8 mouse cellular contexts compared by ENCODE assay signal in the genomic region with DNA sequence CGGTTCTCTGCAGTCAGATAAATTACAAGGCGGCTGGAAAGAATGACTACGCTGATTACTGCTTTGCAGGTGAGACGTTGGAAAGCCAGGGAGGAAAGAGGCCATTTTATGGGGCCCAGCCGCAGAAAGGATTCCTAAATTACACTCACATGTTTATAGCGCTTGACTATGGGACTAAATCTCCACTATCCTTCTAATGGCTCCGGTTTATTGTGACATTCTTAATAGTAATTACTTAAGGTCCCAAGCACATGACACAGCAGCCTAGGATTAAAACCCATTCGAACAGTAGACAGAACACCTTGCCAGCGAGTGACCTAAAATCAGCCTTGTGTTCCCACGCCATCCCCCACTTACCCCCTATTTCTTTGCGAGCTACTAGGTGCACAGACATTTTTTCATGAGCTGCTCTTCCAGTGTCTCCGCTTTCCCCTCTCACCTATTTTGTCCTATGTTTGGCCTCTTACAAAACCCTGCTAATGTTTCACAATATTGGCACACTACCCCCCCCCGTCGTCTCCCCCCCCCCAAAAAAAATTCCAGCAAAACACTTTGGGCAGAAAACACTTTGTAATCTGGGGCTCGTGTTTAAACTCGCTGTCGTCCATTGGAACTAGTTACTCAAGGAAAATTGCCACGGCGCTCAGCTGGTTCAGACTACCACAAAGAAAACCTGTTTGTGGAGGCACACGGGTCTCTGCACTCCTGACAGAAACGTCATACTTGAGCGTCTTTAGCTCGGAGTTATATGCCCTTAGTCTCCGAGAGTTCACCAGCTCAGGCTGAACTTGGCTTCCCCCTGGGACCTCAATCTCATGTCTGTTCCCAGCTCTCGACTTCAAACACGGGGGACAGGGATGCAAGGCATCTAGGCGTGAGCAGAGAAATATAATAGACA.
DNase-seq lines count a peak whose midpoint lies in the region; ATAC-seq lines count a peak whose summit lies in the region.

No protein-coding gene starts in this region.

- no peak overlapping the region for H3K9ac ChIP-seq in limb, embryonic 12.5 days (replicated peaks)
- no peak overlapping the region for H3K9ac ChIP-seq in neural tube, embryonic 14.5 days (replicated peaks; ENCODE audit: low read depth, low read length)

- H3K9me3 ChIP-seq in hindbrain, embryonic 10.5 days, result no peaks in the 10 kb centered on the region
- no peaks in the 10 kb centered on the region for H3K9me3 ChIP-seq in limb, embryonic 12.5 days
- no peaks in the 10 kb centered on the region for H3K9me3 ChIP-seq in neural tube, embryonic 14.5 days (ENCODE audit: control insufficient read depth, low read length)

- H3K27ac ChIP-seq in hindbrain, embryonic 10.5 days, result 0 out of 2 replicates have a peak overlapping the region, but pooled peaks have one; percentile 16
- no peak overlapping the region for H3K27ac ChIP-seq in limb, embryonic 12.5 days
- 0 out of 2 replicates have a peak overlapping the region, but pooled peaks have one; percentile 16 for H3K27ac ChIP-seq in neural tube, embryonic 14.5 days (ENCODE audit: low read depth, low read length)

- H3K36me3 ChIP-seq in hindbrain, embryonic 10.5 days, result no peaks in the 10 kb centered on the region
- H3K36me3 ChIP-seq in limb, embryonic 12.5 days, result no peaks in the 10 kb centered on the region
- no peaks in the 10 kb centered on the region for H3K36me3 ChIP-seq in neural tube, embryonic 14.5 days (ENCODE audit: control insufficient read depth, insufficient read depth, low read length)

- peak; percentile 31 for DNase-seq in urinary bladder, postnatal 14 days (ENCODE audit: low spot score)
- DNase-seq in urinary bladder, postnatal 25 days (ENCODE audit: low spot score), result no peak
- peak; percentile 34 for DNase-seq in hindbrain, embryonic 10.5 days (ENCODE audit: low spot score)
- no peak for DNase-seq in left cerebral cortex, adult 9 months (ENCODE audit: low spot score in 2 of 2)
- no peak for DNase-seq in thymus, adult 18-20 months
- no peak for DNase-seq in layer of hippocampus, postnatal 36 days

- 34% methylated on average over 27 of the region's 27 CpGs for WGBS in hindbrain, embryonic 10.5 days
- WGBS in limb, embryonic 12.5 days, result 18% methylated on average over 27 of the region's 27 CpGs
- 23% methylated on average over 27 of the region's 27 CpGs for WGBS in neural tube, embryonic 14.5 days

- ATAC-seq in limb, embryonic 12.5 days (ENCODE audit: insufficient number of reproducible peaks, insufficient read depth, low FRiP score, low TSS enrichment, low read depth), result peak; percentile 32; the same call in 1 of the 2 replicates
- peak; percentile 48 for ATAC-seq in neural tube, embryonic 14.5 days (ENCODE audit: low read depth)

- peak overlapping the region; percentile 54 for H3K4me2 ChIP-seq in limb, embryonic 12.5 days
- H3K4me2 ChIP-seq in neural tube, embryonic 14.5 days (ENCODE audit: low read depth, low read length), result peak overlapping the region; percentile 38

- peaks cover 68% of the 10 kb centered on the region for H3K4me1 ChIP-seq in hindbrain, embryonic 10.5 days (replicated peaks)
- H3K4me1 ChIP-seq in limb, embryonic 12.5 days (replicated peaks), result peaks cover 65% of the 10 kb centered on the region
- peaks cover 13% of the 10 kb centered on the region; the same call in 1 of the 2 replicates for H3K4me1 ChIP-seq in neural tube, embryonic 14.5 days (ENCODE audit: control insufficient read depth, insufficient read depth, low read length)

- peak overlapping the region; percentile 35; the same call in 1 of the 2 replicates for H3K4me3 ChIP-seq in hindbrain, embryonic 10.5 days
- H3K4me3 ChIP-seq in limb, embryonic 12.5 days (replicated peaks), result peak overlapping the region; percentile 28
- H3K4me3 ChIP-seq in neural tube, embryonic 14.5 days (ENCODE audit: low read depth, low read length), result peak overlapping the region; percentile 4; the same call in 1 of the 2 replicates

- peaks cover 5% of the 10 kb centered on the region; the same call in 1 of the 2 replicates for H3K27me3 ChIP-seq in hindbrain, embryonic 10.5 days (ENCODE audit: insufficient read depth, poor library complexity, severe bottlenecking)
- peaks cover 10% of the 10 kb centered on the region for H3K27me3 ChIP-seq in limb, embryonic 12.5 days
- H3K27me3 ChIP-seq in neural tube, embryonic 14.5 days (ENCODE audit: control insufficient read depth, insufficient read depth, low read length), result no peaks in the 10 kb centered on the region

Comparison
In these comparisons a context has a peak if more than half of its experiments do, and no peak if none do; other contexts are left out.
1. DNase-seq: peak in urinary bladder, postnatal 14 days (single experiment) and hindbrain, embryonic 10.5 days (single experiment); none in urinary bladder, postnatal 25 days (single experiment), left cerebral cortex, adult 9 months (0 of 2), thymus, adult 18-20 months (0 of 2) and layer of hippocampus, postnatal 36 days (0 of 2).
2. Peak in every context shown above with its lines, with median percentiles within 50 percentile points of each other: H3K4me3 ChIP-seq.